Mouse (Mus musculus): ENCODE measurements at regions not wholly inside any gene's neighbourhood (a gene's known extent, or its start where the extent isn't known, plus 50 kb on each side); places are given as distances from the start of the nearest gene placed in this dataset.

DNA sequence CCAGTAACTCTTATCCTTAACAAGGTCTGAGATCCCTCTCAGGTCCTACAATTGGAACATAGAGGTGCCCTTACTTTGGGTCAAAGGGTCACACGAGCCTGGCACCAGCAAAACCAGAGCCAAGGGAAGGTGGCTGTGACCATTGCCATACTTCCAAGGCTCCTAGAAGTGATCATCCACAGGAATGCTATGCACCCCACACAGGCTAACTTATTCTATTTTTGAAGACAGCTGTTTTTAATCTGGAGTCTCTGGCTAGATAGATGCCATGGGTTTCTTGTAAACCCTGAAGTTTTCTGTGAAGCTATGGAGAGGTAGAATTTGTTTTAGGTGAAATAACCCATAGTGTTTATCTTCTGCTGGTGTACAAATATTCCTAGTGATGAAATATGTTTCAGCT, 172.5 kb upstream of the Mctp2 start:
- ATAC-seq (ENCODE audit: low FRiP score): no peak
- WGBS: 93% methylated on average over 1 of the region's 1 CpGs

DNA sequence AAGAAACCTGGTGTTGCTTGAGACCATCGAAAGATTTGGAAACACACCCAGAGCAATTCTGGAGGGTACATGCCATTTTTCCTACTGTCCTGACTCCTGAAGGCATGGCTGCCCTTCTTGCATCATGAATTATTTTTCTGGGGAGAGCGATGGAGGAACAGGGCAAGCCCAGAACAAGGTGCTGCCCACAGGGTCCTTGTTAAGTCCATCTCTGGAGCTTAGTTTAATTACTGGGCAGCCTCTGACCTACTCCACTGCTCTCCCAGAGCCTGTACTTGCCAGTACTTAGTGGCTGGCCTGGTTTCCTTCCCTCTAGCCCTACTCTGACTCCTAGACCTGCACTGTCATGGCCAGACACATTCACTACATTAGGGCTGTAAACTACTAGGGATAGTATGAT, 174.9 kb upstream of the Mctp2 start:
- Histone ChIP-seq H3K4me3 (no peak overlapping the region), H3K4me2 (no peak overlapping the region), H3K4me1 (replicated peaks) (no peaks in the 10 kb centered on the region), H3K27me3 (no peaks in the 10 kb centered on the region), H3K36me3 (no peaks in the 10 kb centered on the region), H3K9me3 (no peaks in the 10 kb centered on the region), H3K9ac (no peak overlapping the region), H3K27ac (no peak overlapping the region)
- no peak for ATAC-seq (ENCODE audit: low FRiP score)
- WGBS: 82% methylated on average over 2 of the region's 2 CpGs

More for the DNA sequence above, 172.5 kb upstream of the Mctp2 start:
- Histone ChIP-seq H3K4me2 (no peak overlapping the region), H3K4me1 (replicated peaks) (no peaks in the 10 kb centered on the region), H3K4me3 (no peak overlapping the region), H3K9ac (no peak overlapping the region), H3K9me3 (no peaks in the 10 kb centered on the region), H3K27me3 (no peaks in the 10 kb centered on the region), H3K36me3 (no peaks in the 10 kb centered on the region), H3K27ac (no peak overlapping the region)

DNA sequence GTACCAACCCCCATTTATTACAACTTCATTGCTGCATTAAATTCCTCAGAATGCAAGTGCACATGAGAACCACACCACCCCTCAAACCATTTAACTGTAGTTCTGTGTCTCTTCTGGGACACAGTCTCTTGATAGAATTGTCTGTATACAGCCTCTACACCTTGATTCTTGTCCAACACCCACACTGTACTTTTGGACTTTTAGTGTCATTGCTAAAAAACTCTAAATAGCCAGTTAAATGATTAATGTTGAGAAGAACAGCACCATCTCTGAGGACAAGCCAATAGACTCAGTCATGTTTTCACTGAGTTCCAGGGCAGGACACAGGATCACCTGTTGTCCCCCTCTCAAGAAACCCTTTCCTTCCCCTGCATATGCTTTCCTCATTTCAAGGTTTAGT, 183.8 kb upstream of the Mctp2 start:
- no peak for ATAC-seq (ENCODE audit: low FRiP score)
- Histone ChIP-seq H3K27ac (no peak overlapping the region), H3K27me3 (no peaks in the 10 kb centered on the region), H3K4me1 (replicated peaks) (no peaks in the 10 kb centered on the region), H3K36me3 (no peaks in the 10 kb centered on the region), H3K4me3 (no peak overlapping the region), H3K9ac (no peak overlapping the region), H3K9me3 (no peaks in the 10 kb centered on the region), H3K4me2 (no peak overlapping the region)

DNA sequence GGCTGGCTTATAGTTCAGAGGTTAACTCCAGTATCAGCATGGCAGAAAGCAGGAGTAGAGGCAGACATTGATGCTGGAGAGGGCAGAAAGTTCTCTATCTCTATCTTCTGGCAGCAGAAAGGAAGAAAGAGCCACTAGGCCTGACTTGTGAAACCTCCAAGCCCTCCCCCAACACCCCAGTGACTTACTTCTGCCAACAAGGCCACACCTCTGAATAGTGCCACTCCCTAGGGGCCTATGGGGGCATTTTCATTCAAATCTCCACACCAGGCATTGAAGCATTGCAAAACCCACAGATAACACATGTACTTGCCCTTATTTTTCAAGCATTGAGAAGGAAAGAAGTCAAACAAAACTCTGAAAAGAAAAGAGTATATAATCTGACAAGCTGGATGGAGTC, 186.9 kb upstream of the Mctp2 start:
- Histone ChIP-seq H3K9me3 (no peaks in the 10 kb centered on the region), H3K4me2 (no peak overlapping the region), H3K36me3 (no peaks in the 10 kb centered on the region), H3K27ac (no peak overlapping the region), H3K27me3 (no peaks in the 10 kb centered on the region), H3K4me1 (replicated peaks) (no peaks in the 10 kb centered on the region), H3K9ac (no peak overlapping the region), H3K4me3 (no peak overlapping the region)
- no peak for ATAC-seq (ENCODE audit: low FRiP score)

DNA sequence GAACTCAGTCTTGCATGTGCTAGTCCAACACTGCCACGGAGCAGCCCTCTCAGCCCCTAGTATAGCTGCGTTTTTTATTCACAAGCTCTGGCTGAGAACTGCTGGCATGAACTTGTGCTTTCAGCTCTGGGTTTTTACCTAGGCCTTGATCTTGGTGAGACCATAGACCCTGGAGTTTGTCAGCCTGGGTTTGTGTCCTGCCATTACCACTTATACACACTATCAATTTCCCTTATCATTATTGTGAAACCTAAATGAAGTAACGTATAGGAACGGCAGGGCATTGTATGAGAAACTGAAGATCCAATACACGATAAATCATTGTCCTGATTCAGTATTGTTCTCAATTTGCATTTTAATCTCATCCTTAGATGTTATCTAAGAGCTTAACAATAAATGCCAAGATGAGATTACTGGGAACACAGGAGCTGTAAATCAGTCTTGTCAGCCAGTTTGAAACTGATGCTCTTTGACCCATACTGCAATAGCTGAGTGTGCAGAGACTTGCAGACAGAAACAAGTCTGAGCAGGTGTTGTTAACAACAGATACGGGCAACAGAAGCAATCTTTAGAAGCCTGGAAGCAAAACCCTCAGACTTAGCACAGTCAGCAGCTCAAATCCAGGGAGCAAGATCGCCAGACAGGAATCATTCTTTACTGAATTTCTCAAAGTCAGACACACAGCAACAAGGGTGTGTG, 190.7 kb upstream of the Mctp2 start:
- peak overlapping the region; percentile 25; the same call in 1 of the 2 replicates for H3K27ac ChIP-seq
- 48% methylated on average over 7 of the region's 7 CpGs for WGBS

DNA sequence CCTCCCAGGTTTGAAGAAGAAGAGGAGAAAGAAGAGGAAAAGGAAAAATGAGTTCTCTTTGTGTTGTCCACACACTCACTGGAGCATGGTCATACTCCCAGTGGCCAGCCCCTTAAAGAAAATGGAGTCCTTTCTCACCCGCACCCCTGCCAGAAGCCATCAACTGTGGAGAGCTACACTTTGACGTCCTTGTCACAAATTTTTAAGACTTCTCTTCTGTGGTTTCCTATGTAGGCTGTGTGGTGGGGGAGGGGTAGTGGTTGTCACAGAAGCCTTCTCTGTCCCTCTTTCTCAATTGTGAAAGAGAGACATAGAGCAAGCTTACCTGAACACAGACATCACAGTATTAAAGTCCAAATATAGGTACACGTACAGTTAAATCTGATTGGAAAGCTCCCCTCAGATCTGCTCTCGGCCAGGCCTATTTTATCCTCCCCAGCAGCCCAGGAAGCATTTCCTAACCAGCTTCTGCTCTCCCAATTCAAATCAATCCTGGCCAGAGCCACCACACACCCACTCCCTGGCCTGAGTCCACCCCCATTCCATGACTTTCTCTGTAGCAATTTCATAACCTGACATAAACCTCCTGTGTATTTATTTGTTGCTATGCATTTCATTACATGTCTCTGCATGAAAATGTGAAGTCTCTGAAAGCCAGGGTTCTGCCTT, 192.3 kb upstream of the Mctp2 start:
- no peak overlapping the region for H3K4me2 ChIP-seq
- no peak for ATAC-seq (ENCODE audit: low FRiP score)
- 0 out of 2 replicates have a peak, but pooled peaks cover 3% of the 10 kb centered on the region for H3K4me1 ChIP-seq (replicated peaks)
- H3K4me3 ChIP-seq: no peak overlapping the region
- H3K27me3 ChIP-seq: no peaks in the 10 kb centered on the region
- H3K9me3 ChIP-seq: no peaks in the 10 kb centered on the region
- H3K36me3 ChIP-seq: no peaks in the 10 kb centered on the region
- H3K27ac ChIP-seq: no peak overlapping the region
- 80% methylated on average over 4 of the region's 4 CpGs for WGBS
- no peak overlapping the region for H3K9ac ChIP-seq

More for the DNA sequence above, 190.7 kb upstream of the Mctp2 start:
- Histone ChIP-seq H3K9ac (no peak overlapping the region), H3K4me3 (no peak overlapping the region), H3K27me3 (no peaks in the 10 kb centered on the region), H3K4me2 (no peak overlapping the region), H3K9me3 (no peaks in the 10 kb centered on the region), H3K4me1 (replicated peaks) (0 out of 2 replicates have a peak, but pooled peaks cover 3% of the 10 kb centered on the region), H3K36me3 (no peaks in the 10 kb centered on the region)
- no peak for ATAC-seq (ENCODE audit: low FRiP score)

DNA sequence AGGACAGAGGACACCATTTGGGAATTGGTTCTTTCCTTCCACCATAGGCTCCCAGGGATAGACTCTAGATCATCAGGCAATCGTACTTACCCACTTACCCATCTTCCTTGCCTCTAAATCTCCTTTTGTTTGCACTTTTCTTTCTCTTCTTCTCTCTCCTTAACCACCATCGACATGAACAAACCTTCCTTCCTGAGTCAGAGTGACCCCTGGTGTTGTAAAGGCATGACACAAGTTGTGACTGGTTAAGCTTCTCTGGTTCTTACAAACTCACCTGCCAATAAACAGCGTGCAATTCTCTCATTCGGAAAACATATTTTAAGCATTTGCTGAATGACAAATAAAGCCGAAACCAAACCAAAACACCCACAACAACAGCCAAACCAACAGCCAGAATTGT, 193.4 kb upstream of the Mctp2 start:
- Histone ChIP-seq H3K36me3 (no peaks in the 10 kb centered on the region), H3K4me1 (replicated peaks) (0 out of 2 replicates have a peak, but pooled peaks cover 3% of the 10 kb centered on the region), H3K4me2 (no peak overlapping the region), H3K4me3 (no peak overlapping the region), H3K9ac (no peak overlapping the region), H3K27me3 (no peaks in the 10 kb centered on the region), H3K27ac (no peak overlapping the region), H3K9me3 (no peaks in the 10 kb centered on the region)
- ATAC-seq (ENCODE audit: low FRiP score): no peak
- 81% methylated on average over 5 of the region's 5 CpGs for WGBS

DNA sequence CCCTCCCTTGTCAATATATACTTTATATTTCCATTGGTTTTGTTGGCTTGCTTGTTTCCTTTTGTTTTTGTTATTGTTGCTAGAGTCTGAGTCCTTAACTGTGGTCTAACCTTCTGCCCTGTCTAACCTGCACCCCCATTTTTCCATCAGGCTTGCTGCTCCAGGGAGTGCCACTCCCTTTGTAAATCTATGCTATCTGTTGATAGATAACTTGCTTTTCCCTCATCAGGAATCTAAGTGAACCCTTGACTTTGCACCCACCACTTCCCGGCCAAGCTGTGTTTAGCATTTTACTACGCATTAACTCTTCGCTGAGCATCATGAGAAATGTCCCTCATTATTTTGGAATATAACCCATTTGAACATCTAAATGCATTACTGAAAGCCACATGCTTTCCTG, 193.8 kb upstream of the Mctp2 start:
- ATAC-seq (ENCODE audit: low FRiP score): no peak
- 87% methylated on average over 3 of the region's 3 CpGs for WGBS
- Histone ChIP-seq H3K4me2 (no peak overlapping the region), H3K27ac (no peak overlapping the region), H3K9ac (no peak overlapping the region), H3K4me1 (replicated peaks) (0 out of 2 replicates have a peak, but pooled peaks cover 3% of the 10 kb centered on the region), H3K9me3 (no peaks in the 10 kb centered on the region), H3K36me3 (no peaks in the 10 kb centered on the region), H3K27me3 (no peaks in the 10 kb centered on the region), H3K4me3 (no peak overlapping the region)

DNA sequence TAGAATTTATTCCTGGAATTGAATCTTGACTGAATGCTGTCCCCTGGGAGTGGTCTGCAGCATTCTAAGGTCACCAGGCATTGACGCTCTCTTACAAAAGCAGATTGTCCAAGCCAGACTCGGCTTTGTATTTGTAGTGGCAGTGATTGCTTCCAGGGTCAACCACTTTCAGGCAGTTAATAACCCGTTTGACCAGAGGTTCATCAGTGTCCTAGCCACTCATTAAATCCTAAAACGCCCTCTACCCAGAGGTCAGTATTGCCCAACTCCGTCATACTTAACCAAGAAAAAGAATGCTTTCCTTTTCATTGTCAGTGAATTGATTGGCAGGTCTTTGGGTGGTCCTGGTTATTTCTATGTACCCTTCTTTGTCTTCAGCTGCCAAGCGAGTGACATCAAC, 194.6 kb upstream of the Mctp2 start:
- Histone ChIP-seq H3K27me3 (no peaks in the 10 kb centered on the region), H3K4me2 (no peak overlapping the region), H3K4me3 (no peak overlapping the region), H3K36me3 (no peaks in the 10 kb centered on the region), H3K9ac (no peak overlapping the region), H3K9me3 (no peaks in the 10 kb centered on the region), H3K4me1 (replicated peaks) (0 out of 2 replicates have a peak, but pooled peaks cover 3% of the 10 kb centered on the region), H3K27ac (no peak overlapping the region)
- 34% methylated on average over 6 of the region's 6 CpGs for WGBS
- no peak for ATAC-seq (ENCODE audit: low FRiP score)

DNA sequence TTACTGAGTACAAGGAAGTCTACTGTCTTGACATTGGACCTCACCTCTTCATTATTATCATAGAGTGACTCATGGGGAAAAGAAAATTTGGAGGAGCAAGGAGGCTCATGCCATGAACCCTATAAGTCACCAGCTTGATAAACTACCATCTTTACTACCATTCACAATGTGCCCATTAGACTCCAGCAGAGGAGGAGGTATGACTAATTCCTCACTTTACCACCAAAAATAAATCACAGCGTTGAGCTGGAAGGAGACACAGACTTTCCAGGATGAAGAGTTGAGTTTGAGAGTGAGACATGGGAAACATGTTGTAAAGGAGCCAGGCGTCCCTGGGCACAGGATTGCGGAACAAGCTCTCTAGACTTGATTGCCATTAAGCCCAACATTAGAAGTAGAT, 195.0 kb upstream of the Mctp2 start:
- Histone ChIP-seq H3K4me1 (replicated peaks) (0 out of 2 replicates have a peak, but pooled peaks cover 3% of the 10 kb centered on the region), H3K4me3 (no peak overlapping the region), H3K36me3 (no peaks in the 10 kb centered on the region), H3K27me3 (no peaks in the 10 kb centered on the region), H3K4me2 (no peak overlapping the region), H3K9me3 (no peaks in the 10 kb centered on the region), H3K9ac (no peak overlapping the region), H3K27ac (no peak overlapping the region)
- 77% methylated on average over 3 of the region's 3 CpGs for WGBS
- no peak for ATAC-seq (ENCODE audit: low FRiP score)

DNA sequence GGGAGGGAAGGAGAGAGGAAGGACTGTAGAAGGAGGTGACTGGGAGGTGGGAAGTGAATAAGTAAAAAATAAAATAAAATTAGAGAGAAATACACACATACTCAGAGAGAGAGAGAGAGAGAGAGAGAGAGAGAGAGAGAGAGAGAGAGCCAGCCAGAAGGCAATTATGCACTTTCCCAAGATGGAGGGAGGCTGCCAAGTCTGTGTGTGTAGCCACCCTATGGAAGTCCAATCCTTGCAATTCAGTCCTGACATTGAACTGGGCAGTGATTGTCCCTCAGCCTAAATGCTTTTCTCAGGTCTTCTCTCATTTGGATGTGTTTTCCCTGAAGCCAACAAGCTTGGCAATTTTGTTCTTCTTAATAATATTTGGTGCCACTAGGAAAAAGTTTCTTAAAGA, 197.3 kb upstream of the Mctp2 start:
- Histone ChIP-seq H3K27me3 (no peaks in the 10 kb centered on the region), H3K27ac (no peak overlapping the region), H3K4me1 (replicated peaks) (0 out of 2 replicates have a peak, but pooled peaks cover 2% of the 10 kb centered on the region), H3K9me3 (no peaks in the 10 kb centered on the region), H3K36me3 (no peaks in the 10 kb centered on the region), H3K4me3 (no peak overlapping the region), H3K9ac (no peak overlapping the region), H3K4me2 (no peak overlapping the region)
- no peak for ATAC-seq (ENCODE audit: low FRiP score)

DNA sequence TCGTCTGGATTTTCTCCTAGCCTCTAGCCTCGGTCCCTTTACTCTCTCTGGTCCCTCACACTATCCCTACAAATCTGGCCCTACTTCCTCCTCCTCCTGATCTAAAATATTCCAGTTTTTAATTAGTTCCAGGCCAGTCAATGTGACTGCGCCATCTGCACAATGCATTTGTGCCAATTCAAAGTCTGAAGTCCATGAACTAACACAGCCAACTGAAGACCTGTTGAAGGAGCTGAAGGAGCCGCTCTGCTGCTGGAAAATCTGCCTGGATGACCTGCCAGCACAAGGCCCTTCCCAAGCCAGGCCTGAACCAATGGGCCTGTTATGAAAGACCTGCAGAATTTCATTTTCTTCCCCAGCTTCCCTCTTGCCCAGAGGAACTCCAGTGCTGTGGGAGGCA, 197.9 kb upstream of the Mctp2 start:
- no peak for ATAC-seq (ENCODE audit: low FRiP score)
- Histone ChIP-seq H3K27ac (no peak overlapping the region), H3K9me3 (no peaks in the 10 kb centered on the region), H3K4me2 (no peak overlapping the region), H3K4me1 (replicated peaks) (no peaks in the 10 kb centered on the region), H3K4me3 (no peak overlapping the region), H3K36me3 (no peaks in the 10 kb centered on the region), H3K27me3 (no peaks in the 10 kb centered on the region), H3K9ac (no peak overlapping the region)
- 80% methylated on average over 4 of the region's 4 CpGs for WGBS

Data from hindbrain, embryonic 13.5 days (tissue).